Mouse (Mus musculus) MEL (cell line): ENCODE data around the gene C5ar2. TPM values are rescaled to one million over a fixed set of nuclear protein-coding genes. Genes with fewer than 3 reads are reported as not detected.

Source experiments
- DNase-seq: peaks from one replicate; pipeline ENCODE4 v3.0.0; 2011; ENCODE audit warnings: low read depth, low spot score
- H3K27ac ChIP-seq: 2 replicates; pipeline ENCODE4 v1.5.1; 2012; ENCODE audit warnings: low read depth, mild to moderate bottlenecking, control low read depth, low read length, moderate library complexity; ENCODE audit not compliant: control insufficient read depth
- H3K27me3 ChIP-seq, 2 experiments: fragments of 150-350 bp in 1 of 2; sonication (generic) in 1 of 2; 2 replicates each; pipeline ENCODE4 v1.6.1; 2012; ENCODE audit warnings: low read length in 2 of 2, mild to moderate bottlenecking in 2 of 2, improper control_type of control experiment in 1 of 2, moderate library complexity in 1 of 2; ENCODE audit not compliant: insufficient read depth in 2 of 2, control insufficient read depth in 1 of 2
- H3K36me3 ChIP-seq, 2 experiments: 2 replicates each; pipeline ENCODE4 v1.6.1; 2012 to 2014; ENCODE audit warnings: low read length in 2 of 2, improper control_type of control experiment in 1 of 2, inconsistent platforms in 1 of 2, mild to moderate bottlenecking in 1 of 2; ENCODE audit not compliant: insufficient read depth in 2 of 2, control insufficient read depth in 1 of 2
- H3K4me1 ChIP-seq, 2 experiments: fragments of 150-350 bp in 1 of 2; sonication (generic) in 1 of 2; 2 replicates each; pipeline ENCODE4 v1.6.1; 2012; ENCODE audit warnings: low read length in 2 of 2, improper control_type of control experiment in 1 of 2, mild to moderate bottlenecking in 1 of 2; ENCODE audit not compliant: insufficient read depth in 2 of 2, control insufficient read depth in 1 of 2
- H3K4me3 ChIP-seq, 2 experiments: fragments of 150-350 bp in 1 of 2; sonication (generic) in 1 of 2; 2 replicates each; pipeline ENCODE4 v1.5.1; 2012; ENCODE audit warnings: low read depth in 2 of 2, low read length in 2 of 2, mild to moderate bottlenecking in 2 of 2, moderate library complexity in 2 of 2, control low read depth in 1 of 2, improper control_type of control experiment in 1 of 2; ENCODE audit not compliant: control insufficient read depth in 1 of 2, insufficient read depth in 1 of 2
- H3K79me2 ChIP-seq: 2 replicates; pipeline ENCODE4 v1.6.1; 2012; ENCODE audit warnings: mild to moderate bottlenecking, low read length, moderate library complexity; ENCODE audit not compliant: control insufficient read depth, poor library complexity, insufficient read depth
- H3K9ac ChIP-seq: 2 replicates; pipeline ENCODE4 v1.6.1; 2012; ENCODE audit warnings: low read depth, mild to moderate bottlenecking, control low read depth, low read length, moderate library complexity; ENCODE audit not compliant: control insufficient read depth, poor library complexity, severe bottlenecking
- H3K9me3 ChIP-seq: fragments of 150-350 bp; sonication (generic); replicated peaks from 2 replicates; pipeline ENCODE4 v1.6.1; 2012; ENCODE audit warnings: mild to moderate bottlenecking, low read length, improper control_type of control experiment, moderate library complexity; ENCODE audit not compliant: insufficient read depth
- CHD2 ChIP-seq: IDR thresholded peaks from 2 replicates; pipeline ENCODE4 v1.6.1; 2011; ENCODE audit warnings: low read length, improper control_type of control experiment
- CTCF ChIP-seq, 3 experiments: IDR thresholded peaks in 2 of 3; conservative IDR thresholded peaks in 1 of 3; 2 replicates each; pipeline ENCODE4 v1.5.1; 2011 to 2012; ENCODE audit warnings: low read length in 3 of 3, low read depth in 2 of 3, mild to moderate bottlenecking in 2 of 3, improper control_type of control experiment in 1 of 3, inconsistent platforms in 1 of 3, mixed read lengths in 1 of 3, moderate library complexity in 1 of 3; ENCODE audit not compliant: control insufficient read depth in 1 of 3, insufficient read depth in 1 of 3, poor library complexity in 1 of 3, severe bottlenecking in 1 of 3
- ELF1 ChIP-seq: IDR thresholded peaks from 2 replicates; pipeline ENCODE4 v1.6.1; 2014; ENCODE audit warnings: low read depth, mild to moderate bottlenecking, inconsistent platforms, low read length, improper control_type of control experiment, moderate library complexity
- EP300 ChIP-seq, 2 experiments: IDR thresholded peaks; 2 replicates each; pipeline ENCODE4 v1.6.1; 2011; ENCODE audit warnings: improper control_type of control experiment in 2 of 2, low read length in 2 of 2, low read depth in 1 of 2, mild to moderate bottlenecking in 1 of 2
- ETS1 ChIP-seq: IDR thresholded peaks from 2 replicates; pipeline ENCODE4 v1.6.1; 2012; ENCODE audit warnings: low read depth, mild to moderate bottlenecking, inconsistent platforms, low read length, improper control_type of control experiment, moderate library complexity
- GABPA ChIP-seq: IDR thresholded peaks from 2 replicates; pipeline ENCODE4 v1.6.1; 2012; ENCODE audit warnings: low read depth, mild to moderate bottlenecking, inconsistent platforms, low read length, improper control_type of control experiment, moderate library complexity
- GATA1 ChIP-seq: IDR thresholded peaks from 2 replicates; pipeline ENCODE4 v1.6.1; 2011; ENCODE audit warnings: low read depth, low read length, improper control_type of control experiment
- HCFC1 ChIP-seq: IDR thresholded peaks from 2 replicates; pipeline ENCODE4 v1.6.1; 2012; ENCODE audit warnings: low read depth, mild to moderate bottlenecking, inconsistent platforms, low read length, improper control_type of control experiment, moderate library complexity
- JUND ChIP-seq: IDR thresholded peaks from 2 replicates; pipeline ENCODE4 v1.6.1; 2011; ENCODE audit warnings: low read depth, mild to moderate bottlenecking, improper control_type of control experiment, low read length
- MAX ChIP-seq: IDR thresholded peaks from 2 replicates; pipeline ENCODE4 v1.6.1; 2011; ENCODE audit warnings: low read length, improper control_type of control experiment
- MAZ ChIP-seq: IDR thresholded peaks from 2 replicates; pipeline ENCODE4 v1.6.1; 2012; ENCODE audit warnings: low read depth, mild to moderate bottlenecking, inconsistent platforms, low read length, improper control_type of control experiment
- MEF2A ChIP-seq: IDR thresholded peaks from 2 replicates; pipeline ENCODE4 v1.6.1; 2014; ENCODE audit warnings: low read depth, mild to moderate bottlenecking, inconsistent platforms, low read length, improper control_type of control experiment; ENCODE audit not compliant: poor library complexity, insufficient replicate concordance, severe bottlenecking; ENCODE audit errors: extremely low read depth
- MXI1 ChIP-seq: IDR thresholded peaks from 2 replicates; pipeline ENCODE4 v1.6.1; 2011; ENCODE audit warnings: mild to moderate bottlenecking, low read depth, low read length, improper control_type of control experiment
- MYC ChIP-seq: IDR thresholded peaks from 2 replicates; pipeline ENCODE4 v1.6.1; 2011; ENCODE audit warnings: low read depth, mild to moderate bottlenecking, low read length, improper control_type of control experiment, moderate library complexity
- NELFE ChIP-seq: IDR thresholded peaks from 2 replicates; pipeline ENCODE4 v1.6.1; 2011; ENCODE audit warnings: low read depth, low read length, improper control_type of control experiment
- NRF1 ChIP-seq: IDR thresholded peaks from 2 replicates; pipeline ENCODE4 v1.6.1; 2014; ENCODE audit warnings: low read depth, mild to moderate bottlenecking, inconsistent platforms, low read length, improper control_type of control experiment, moderate library complexity; ENCODE audit not compliant: poor library complexity, insufficient read depth, severe bottlenecking
- POLR2A ChIP-seq, 2 experiments: IDR thresholded peaks; 2 replicates each; pipeline ENCODE4 v1.6.1; 2011 to 2012; ENCODE audit warnings: low read length in 2 of 2, mild to moderate bottlenecking in 2 of 2, control low read depth in 1 of 2, improper control_type of control experiment in 1 of 2, low read depth in 1 of 2, moderate library complexity in 1 of 2; ENCODE audit not compliant: control insufficient read depth in 1 of 2, insufficient read depth in 1 of 2, poor library complexity in 1 of 2
- POLR2AphosphoS2 ChIP-seq: IDR thresholded peaks from 2 replicates; pipeline ENCODE4 v1.6.1; 2011; ENCODE audit warnings: low read length, improper control_type of control experiment
- POLR2AphosphoS5 ChIP-seq: IDR thresholded peaks from 2 replicates; pipeline ENCODE4 v1.6.1; 2012; ENCODE audit warnings: low read depth, borderline replicate concordance, mild to moderate bottlenecking, inconsistent platforms, low read length, moderate library complexity, mixed read lengths
- RAD21 ChIP-seq: IDR thresholded peaks from 2 replicates; pipeline ENCODE4 v1.6.1; 2011; ENCODE audit warnings: mild to moderate bottlenecking, low read depth, low read length, improper control_type of control experiment
- RCOR1 ChIP-seq: IDR thresholded peaks from 2 replicates; pipeline ENCODE4 v1.6.1; 2012; ENCODE audit warnings: low read depth, mild to moderate bottlenecking, inconsistent platforms, low read length, improper control_type of control experiment
- SIN3A ChIP-seq: IDR thresholded peaks from 2 replicates; pipeline ENCODE4 v1.6.1; 2012; ENCODE audit warnings: low read length, improper control_type of control experiment, inconsistent platforms
- TAL1 ChIP-seq: IDR thresholded peaks from 2 replicates; pipeline ENCODE4 v1.6.1; 2012; ENCODE audit warnings: mild to moderate bottlenecking, inconsistent platforms, low read length, moderate library complexity, mixed read lengths
- TBP ChIP-seq: IDR thresholded peaks from 2 replicates; pipeline ENCODE4 v1.8.0; 2011; ENCODE audit warnings: low read depth, low read length, improper control_type of control experiment
- TCF12 ChIP-seq: IDR thresholded peaks from 2 replicates; pipeline ENCODE4 v1.6.1; 2014; ENCODE audit warnings: low read depth, mild to moderate bottlenecking, inconsistent platforms, low read length, improper control_type of control experiment, moderate library complexity
- UBTF ChIP-seq: IDR thresholded peaks from 2 replicates; pipeline ENCODE4 v1.6.1; 2012; ENCODE audit warnings: low read depth, mild to moderate bottlenecking, inconsistent platforms, low read length, improper control_type of control experiment, moderate library complexity, borderline replicate concordance; ENCODE audit not compliant: insufficient read depth
- USF1 ChIP-seq: IDR thresholded peaks from 2 replicates; pipeline ENCODE4 v1.6.1; 2014; ENCODE audit warnings: low read depth, mild to moderate bottlenecking, inconsistent platforms, low read length, improper control_type of control experiment, moderate library complexity
- ZC3H11A ChIP-seq: IDR thresholded peaks from 2 replicates; pipeline ENCODE4 v1.6.1; 2012; ENCODE audit warnings: low read depth, mild to moderate bottlenecking, inconsistent platforms, low read length, improper control_type of control experiment
- ZMIZ1 ChIP-seq: IDR thresholded peaks from 2 replicates; pipeline ENCODE4 v1.6.1; 2012; ENCODE audit warnings: low read depth, mild to moderate bottlenecking, inconsistent platforms, low read length, improper control_type of control experiment, moderate library complexity
- ZNF384 ChIP-seq: IDR thresholded peaks from 2 replicates; pipeline ENCODE4 v1.6.1; 2012; ENCODE audit warnings: low read depth, mild to moderate bottlenecking, inconsistent platforms, low read length, improper control_type of control experiment
- polyA plus RNA-seq, 2 experiments: library from polyadenylated mRNA; stranded (reverse) in 1 of 2; unstranded in 1 of 2; fragments of >175 nt in 1 of 2; fragments of >200 nt in 1 of 2; gene quantifications; 2 replicates each; pipeline versions ENCODE4 v1.2.1 to v1.2.4; 2012; ENCODE audit warnings: low replicate concordance in 2 of 2, low read depth in 1 of 2; ENCODE audit not compliant: insufficient read length in 2 of 2, insufficient read depth in 1 of 2, missing spikeins in 1 of 2
- total RNA-seq: library from RNA; depleted of rRNA; stranded (reverse); fragments of 300-350 nt; gene quantifications from 2 replicates; pipeline ENCODE4 v1.2.3, GENCODE M21; 2012

C5ar2 gene
- total and polyA plus RNA-seq, 3 experiments: 0.49 to 1.7 TPM; not detected in 1

DNA sequence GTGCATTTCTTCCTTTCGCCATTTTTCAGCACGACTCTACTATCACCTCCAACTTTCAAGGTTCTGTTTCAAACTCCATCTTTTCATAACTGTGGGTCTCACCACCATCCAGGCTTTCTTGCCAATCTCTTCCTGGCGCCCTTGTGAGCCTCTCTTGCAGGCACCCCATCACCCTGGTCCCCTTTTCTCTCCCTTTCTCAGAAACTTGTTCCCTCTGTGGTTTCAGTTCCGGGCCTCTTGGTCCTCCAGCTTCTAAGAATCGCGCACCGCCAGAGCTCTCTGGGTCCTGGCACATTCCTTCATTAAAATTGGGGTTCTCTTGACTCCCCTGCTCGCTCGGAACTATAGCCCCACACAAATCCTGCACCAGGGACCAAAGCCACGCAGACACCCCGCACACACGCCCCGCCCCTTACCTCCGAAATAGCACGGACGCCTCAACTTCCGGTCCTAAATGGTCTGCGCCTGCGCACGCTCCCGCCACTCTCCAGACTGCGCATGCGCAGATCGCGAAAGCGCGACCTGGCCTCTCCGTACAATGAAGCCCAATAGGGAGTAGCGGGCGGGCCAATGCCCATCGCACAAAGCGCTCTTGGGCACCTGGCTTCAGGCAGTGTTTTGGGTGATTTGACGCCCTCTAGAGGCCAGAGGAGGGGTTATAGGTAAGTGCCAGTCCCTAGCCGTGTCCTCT lies 22.2 kb downstream of the C5ar2 start, which contains the start of gene Dhx34:
Gene Dhx34 (minus strand): TSS at position 456 of the 691 bp plus-strand sequence.
- H3K27ac ChIP-seq: peak within 1 kb of the TSS; percentile 70

DNA sequence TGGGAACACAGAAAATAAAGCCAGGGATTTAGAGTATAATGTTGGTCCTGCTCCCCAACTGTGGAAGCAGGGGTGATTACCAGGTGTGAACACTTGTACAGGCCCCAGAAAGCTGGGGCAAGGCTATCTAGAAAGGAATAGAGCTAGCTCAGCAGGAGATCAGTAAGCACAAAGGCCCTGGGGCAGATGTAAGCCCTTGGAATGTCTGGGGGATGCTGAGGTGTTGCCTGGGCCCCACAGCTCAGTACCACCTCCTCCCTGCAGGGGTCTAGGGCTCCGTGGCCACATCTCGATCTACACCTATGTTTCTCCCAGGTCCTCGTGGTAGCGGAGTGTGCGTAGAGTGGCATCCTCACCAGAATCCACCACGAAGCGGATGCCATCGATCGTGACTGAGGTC lies 30.0 kb downstream of the C5ar2 start:
- H3K27ac ChIP-seq: no peak overlapping the region
- H3K9me3 ChIP-seq: no peaks in the 10 kb centered on the region
- no peaks in the 10 kb centered on the region for H3K79me2 ChIP-seq
- DNase-seq: no peak
- H3K9ac ChIP-seq: no peak overlapping the region
- no peak overlapping the region for H3K4me3 ChIP-seq
- H3K36me3 ChIP-seq: no peaks in the 10 kb centered on the region
- TF ChIP-seq TCF12: no peak
- no peak for TF ChIP-seq TAL1
- TF ChIP-seq USF1: no peak
- TF ChIP-seq HCFC1: no peak
- TF ChIP-seq UBTF: no peak
- no peak for TF ChIP-seq GABPA
- no peak for TF ChIP-seq SIN3A
- TF ChIP-seq RAD21: no peak
- no peak for TF ChIP-seq CTCF (IDR thresholded peaks at IDR 0.05 in 2 of 3, conservative IDR thresholded peaks at IDR 0.05 in 1 of 3; ENCODE audit: control insufficient read depth in 1 of 3, insufficient read depth in 1 of 3, low read depth in 2 of 3, low read length in 3 of 3, poor library complexity in 1 of 3, severe bottlenecking in 1 of 3)
- TF ChIP-seq ZMIZ1: no peak
- no peak for TF ChIP-seq JUND
- TF ChIP-seq ETS1: no peak
- TF ChIP-seq POLR2AphosphoS5: no peak
- TF ChIP-seq MAX: no peak
- TF ChIP-seq CHD2: no peak
- no peaks in the 10 kb centered on the region for H3K4me1 ChIP-seq
- H3K27me3 ChIP-seq: no peaks in the 10 kb centered on the region

More for the DNA sequence above, 22.2 kb downstream of the C5ar2 start, which contains the start of gene Dhx34:
- H3K4me3 ChIP-seq: peak within 1 kb of the TSS; percentile 61 to 82
- no peaks in the 10 kb centered on the region for H3K9me3 ChIP-seq
- peak within 1 kb of the TSS; percentile 88 for H3K9ac ChIP-seq
- peaks cover 2% of the 10 kb centered on the region; the same call in 1 of the 2 replicates for H3K79me2 ChIP-seq
- H3K27me3 ChIP-seq: no peaks in the 10 kb centered on the region
- peaks cover 0 to 6% of the 10 kb centered on the region in 2 experiments; a peak in 2 of 4 replicates for H3K36me3 ChIP-seq
- peak; percentile 98 for DNase-seq
- TF ChIP-seq ZC3H11A (no peak), POLR2AphosphoS2 (peak; percentile 88; the same call in 1 of the 2 replicates), ETS1 (no peak), NELFE (peak; percentile 86), RCOR1 (no peak), MYC (0 out of 2 replicates have a peak, but pooled peaks have one; percentile 17), JUND (no peak), SIN3A (peak; percentile 54; the same call in 1 of the 2 replicates), GATA1 (no peak), EP300 (IDR thresholded peaks at IDR 0.05; ENCODE audit: low read depth in 1 of 2, low read length in 2 of 2) (no peak), POLR2A (IDR thresholded peaks at IDR 0.05; ENCODE audit: control insufficient read depth in 1 of 2, insufficient read depth in 1 of 2, low read depth in 1 of 2, low read length in 2 of 2, poor library complexity in 1 of 2) (peak; percentile 72 to 92; a peak in 3 of 4 replicates), CTCF (IDR thresholded peaks at IDR 0.05 in 2 of 3, conservative IDR thresholded peaks at IDR 0.05 in 1 of 3; ENCODE audit: control insufficient read depth in 1 of 3, insufficient read depth in 1 of 3, low read depth in 2 of 3, low read length in 3 of 3, poor library complexity in 1 of 3, severe bottlenecking in 1 of 3) (peak; percentile 49 to 64 (median 61)), MAX (no peak; the same call in 1 of the 2 replicates), HCFC1 (peak; percentile 82), MXI1 (peak; percentile 76), MAZ (no peak), TAL1 (no peak), MEF2A (no peak), ELF1 (peak; percentile 94), TBP (peak; percentile 64), ZMIZ1 (peak; percentile 26; the same call in 1 of the 2 replicates), ZNF384 (no peak), NRF1 (peak; percentile 96), TCF12 (peak; percentile 55; the same call in 1 of the 2 replicates)
- peaks cover 3 to 5% of the 10 kb centered on the region in 2 experiments; a peak in 3 of 4 replicates for H3K4me1 ChIP-seq
